Mouse (Mus musculus): ENCODE data around the gene Slc25a34. TPM values are rescaled to one million over a fixed set of nuclear protein-coding genes. Genes with fewer than 3 reads are reported as not detected.

Slc25a34 gene
- total RNA-seq, 2 experiments from 2014 or later = 14.7 to 14.8 TPM

DNA sequence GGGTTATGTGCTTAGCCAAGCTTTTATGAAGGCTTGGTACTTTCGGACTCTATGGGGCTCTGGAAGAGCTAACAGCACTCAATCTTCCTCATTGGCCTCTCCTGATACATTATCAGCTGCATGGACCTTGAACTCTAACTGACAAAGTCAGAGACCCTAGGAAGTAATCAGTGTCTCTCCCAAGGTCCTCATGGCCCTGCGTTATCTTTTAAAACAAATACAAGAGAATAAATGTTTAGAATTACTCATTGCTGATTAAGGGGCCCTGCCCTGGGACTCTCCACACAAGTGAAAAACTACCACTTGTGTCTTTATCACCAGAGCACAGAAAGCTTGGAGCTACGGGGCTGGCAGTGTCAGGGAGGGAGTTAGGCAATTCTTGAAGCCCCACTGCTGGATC lies 44.8 kb downstream of the Slc25a34 start:
- DNase-seq = no peak

DNA sequence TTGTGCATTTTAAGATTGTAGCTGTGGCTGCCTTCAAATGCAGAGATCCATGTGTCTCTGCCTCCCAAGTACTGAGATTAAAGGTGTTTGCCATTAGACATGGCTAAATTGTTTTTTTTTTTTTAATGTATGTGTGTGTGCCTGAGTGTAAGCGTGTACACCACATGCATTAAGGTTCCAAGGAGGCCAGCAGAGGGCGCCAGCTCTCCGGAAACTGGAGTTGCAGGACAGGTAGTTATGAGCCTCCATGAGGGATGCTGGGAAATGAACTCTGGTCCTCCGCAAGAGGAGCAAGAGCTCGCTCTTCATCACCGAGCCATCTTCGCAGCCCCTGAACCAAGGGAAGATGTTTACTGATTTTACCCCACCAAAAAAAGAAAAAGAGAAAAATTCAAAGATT lies 46.7 kb downstream of the Slc25a34 start:
- no peak for DNase-seq

DNA sequence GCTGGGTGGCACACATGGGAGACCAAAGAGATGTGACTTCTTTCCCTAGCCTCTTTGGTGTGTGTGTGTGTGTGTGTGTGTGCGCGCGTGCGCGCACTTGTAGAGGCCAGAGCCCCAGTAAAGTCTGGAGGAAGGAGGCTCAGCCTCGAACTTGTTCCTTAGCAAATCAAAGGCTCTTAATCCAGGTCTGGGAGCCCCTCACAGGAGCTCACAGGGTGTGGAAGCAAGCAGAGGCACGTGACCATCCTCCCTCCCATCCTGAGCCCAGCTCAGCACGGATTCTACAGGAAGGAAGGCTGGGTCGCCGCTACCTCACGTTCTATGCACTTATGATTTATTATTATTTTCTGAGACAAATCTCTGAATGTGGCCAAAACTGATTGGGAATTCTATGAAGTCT lies 47.2 kb downstream of the Slc25a34 start:
- no peak for DNase-seq

DNA sequence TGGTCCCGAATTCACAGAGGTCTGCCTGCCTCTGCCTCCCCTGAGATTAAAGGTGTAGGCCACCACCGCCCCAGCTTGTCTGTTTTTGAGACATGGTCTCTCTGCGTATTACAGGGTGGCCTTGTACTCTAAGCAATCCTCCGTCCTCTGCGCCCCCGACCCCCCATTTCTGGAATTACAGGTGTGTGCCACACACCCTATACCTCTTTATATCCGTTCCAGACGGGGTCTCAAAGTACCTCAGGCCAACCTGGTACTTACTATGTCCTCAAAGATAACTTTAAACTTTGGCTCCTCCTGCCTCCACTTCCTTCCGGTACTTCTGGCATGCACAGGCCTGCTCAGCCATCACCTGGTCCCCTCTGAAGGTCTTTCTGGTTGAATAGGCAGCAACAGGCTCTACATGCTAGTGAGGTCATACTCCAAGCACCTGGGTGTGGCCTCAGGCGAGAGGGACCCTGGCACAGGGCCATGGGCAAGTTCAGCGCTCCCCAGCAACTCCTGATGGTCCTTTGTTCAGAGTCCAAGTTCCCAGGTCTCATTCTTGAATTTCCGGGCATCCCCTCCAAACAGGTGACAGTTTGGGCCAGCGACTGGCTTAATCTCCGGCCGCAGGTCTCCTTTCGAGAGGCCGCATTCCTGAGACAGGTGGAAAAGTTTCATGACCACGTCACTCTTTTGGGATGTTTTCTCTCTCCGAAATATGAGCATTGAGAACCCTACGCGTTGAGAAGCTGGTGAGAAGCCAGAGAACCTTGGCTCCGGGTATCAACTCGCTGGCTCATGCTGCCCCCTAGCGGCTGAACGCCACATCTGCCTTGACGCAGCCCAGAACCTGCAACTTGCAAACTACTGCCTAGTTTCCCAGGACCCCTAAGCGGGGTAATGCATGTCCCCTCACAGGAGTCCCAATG lies 48.6 kb downstream of the Slc25a34 start:
- DNase-seq = peak; percentile 70

DNA sequence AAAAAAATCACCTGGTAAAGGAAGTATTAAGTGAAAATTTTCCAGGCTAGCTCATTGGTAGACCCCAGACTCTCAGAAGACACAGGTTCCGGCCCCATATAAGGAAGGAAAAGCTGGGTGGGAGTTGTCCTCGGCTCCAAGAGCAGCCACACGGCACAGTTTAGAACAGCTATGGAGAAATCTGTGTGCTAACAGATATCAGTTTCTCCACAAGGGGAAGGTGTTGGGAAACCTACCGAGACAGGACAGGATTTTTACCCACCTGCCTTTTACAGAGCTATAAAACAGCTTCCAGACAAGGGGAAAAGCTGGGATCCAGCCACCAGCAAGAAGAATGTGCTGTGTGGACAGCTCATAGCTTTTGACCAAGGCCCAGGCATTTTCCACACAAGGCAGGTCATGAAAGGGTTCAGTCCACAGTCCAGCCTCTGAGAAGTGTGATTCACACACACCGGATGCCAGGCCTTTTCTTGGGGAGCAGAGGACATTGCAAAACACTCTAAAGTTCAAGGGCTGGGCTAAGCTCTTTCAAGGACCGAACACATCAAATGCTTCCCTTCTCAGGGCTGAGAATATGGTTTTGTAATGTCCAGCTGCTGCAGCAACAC lies 50.2 kb downstream of the Slc25a34 start:
- DNase-seq = peak; percentile 35

DNA sequence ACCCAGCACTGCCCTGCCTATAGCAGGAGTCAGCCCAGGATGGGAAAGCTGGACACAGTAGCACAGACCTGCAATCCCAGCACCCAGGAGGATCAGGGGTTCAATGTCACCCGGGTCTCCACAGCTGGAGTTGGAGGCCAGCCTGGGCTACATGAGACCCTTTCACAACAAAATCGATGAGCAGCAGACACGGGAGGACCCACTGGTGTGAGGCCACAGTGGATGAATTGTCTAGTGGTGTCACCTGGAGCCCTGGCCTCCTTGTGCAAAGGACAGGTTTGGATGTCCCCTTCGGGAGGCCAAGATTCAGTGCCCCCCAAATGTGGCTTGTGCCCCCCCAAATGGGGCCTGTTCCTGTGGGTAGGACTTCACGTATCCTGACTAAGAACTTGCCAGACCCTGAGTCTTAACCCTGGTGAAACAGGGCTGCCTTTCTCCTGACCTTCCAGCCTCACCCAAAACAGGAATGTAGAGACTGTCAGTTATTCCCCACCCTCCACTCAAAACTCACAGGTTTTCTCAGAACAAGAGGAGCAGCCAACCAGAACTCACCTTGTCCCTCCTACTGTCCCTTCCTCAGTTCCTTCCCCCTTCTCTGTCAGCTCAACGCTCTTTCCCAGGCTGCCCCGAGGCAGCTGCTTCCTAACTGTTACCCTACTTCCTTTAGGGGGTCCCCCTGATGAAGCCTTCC lies 50.8 kb downstream of the Slc25a34 start:
- no peak for DNase-seq

DNA sequence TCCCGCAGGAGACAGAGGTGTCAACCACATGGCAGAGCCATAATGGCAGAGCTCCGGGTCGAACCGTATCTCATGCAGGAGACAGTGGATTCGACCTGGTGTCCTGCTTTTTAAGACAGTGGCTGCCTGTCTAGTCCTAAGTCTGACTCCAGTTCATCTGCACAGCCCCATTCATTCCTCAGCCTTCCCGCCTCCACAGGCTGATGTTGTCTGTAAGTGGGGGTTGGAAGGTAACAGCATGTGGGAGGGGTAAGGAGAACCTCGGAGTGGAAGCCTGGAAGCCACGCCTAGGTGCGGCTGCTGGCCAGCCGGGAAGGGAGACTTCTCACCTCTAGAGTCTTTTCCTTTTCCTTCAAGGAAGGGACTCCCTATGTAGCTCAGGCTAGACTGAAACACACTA lies 51.7 kb downstream of the Slc25a34 start:
- DNase-seq = no peak

DNA sequence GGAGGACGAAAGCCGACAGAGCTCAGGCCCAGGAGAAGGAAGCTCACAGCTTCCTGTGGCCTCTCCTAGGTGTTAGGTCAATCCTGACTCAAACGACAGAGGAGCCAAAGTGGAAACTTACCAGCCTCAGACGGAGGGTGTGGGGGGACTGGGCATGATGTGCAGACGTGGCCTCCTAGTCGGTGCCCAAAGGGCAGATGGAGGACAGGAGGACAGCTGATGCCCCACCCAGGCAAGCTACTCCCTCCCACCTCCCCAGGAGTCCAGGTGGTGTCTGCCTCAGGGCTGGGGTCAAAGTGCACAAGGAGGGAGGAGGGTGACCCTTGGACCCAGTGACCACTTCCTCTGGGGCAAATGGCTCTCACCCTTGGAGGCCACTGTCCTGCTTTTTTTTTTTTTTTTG lies 52.3 kb downstream of the Slc25a34 start:
- DNase-seq = no peak

DNA sequence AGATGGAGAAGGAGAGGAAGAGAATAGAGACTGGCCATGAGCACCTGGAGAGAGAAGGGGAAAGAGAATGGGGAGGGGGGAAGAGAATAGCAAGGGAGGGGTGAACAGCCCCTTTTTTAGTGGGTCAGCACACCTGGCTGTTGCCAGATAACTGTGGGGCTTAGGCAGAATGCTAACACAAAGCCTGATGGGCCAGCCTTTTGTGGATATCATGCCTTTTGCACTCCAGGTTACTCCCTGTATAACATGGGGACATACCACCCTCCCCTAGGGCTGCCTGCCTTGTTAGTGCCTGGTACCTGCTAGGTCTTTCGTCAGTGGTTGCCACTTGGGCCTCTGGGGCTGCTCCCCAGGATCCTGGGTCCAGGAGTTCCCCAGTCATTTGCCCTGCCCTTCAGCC lies 52.8 kb downstream of the Slc25a34 start:
- no peak for DNase-seq

DNA sequence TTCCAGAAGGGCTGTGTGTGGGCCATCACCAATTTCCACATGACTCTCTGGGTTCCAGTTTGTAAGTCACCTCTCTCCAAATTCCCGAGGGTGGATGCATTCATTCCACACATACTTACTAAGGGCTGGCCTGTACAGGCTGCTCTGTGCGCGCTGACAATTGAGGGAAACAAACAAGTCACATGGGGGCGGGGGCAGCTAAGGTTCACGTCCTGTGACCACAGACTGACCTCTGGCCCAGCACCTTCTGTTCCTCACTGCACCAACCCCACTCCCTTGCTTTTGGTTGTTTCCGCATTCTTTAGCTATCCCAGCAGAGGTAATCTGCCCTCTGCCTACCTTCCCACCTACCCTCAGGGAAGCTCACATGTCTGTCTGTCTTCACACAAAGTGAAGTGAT lies 53.6 kb downstream of the Slc25a34 start:
- DNase-seq = peak; percentile 46

DNA sequence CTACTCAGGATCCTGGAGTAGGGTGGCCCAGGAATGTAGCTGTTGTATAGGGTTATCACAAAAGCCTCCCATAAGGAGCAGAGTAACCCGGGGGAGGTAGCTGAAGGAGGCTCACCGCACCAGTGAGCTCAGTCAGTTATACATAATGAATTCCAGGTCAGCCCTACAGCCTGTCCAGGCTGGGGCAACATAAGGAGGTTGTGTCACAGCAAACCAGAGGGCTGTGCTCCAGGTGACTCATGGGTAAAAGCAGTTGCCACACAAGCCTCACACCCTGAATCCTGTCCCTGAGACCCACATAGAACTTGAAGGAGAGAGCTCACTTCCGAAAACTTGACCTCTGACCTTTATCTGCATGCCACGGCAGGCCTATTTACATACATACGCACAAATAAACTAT lies 54.7 kb downstream of the Slc25a34 start:
- no peak for DNase-seq

Other genes with a start within 250 kb of the Slc25a34 start
- gene Clcnka, start 225.1 kb downstream of the Slc25a34 start, total RNA-seq (2021) = under 1 TPM; 0.35 to 0.51 TPM
- not detected for gene Clcnkb, start 207.8 kb downstream of the Slc25a34 start, total RNA-seq (2021)
- 1,000 to 10,000 TPM in 1 of 2 experiments, 100 to 1,000 TPM in 1; 347 to 1,168 TPM for gene Hspb7, start 203.0 kb downstream of the Slc25a34 start, total RNA-seq (2021)
- gene Srarp, start 187.7 kb downstream of the Slc25a34 start, total RNA-seq (2021) = 1 to 10 TPM in 1 of 2 experiments, under 1 TPM in 1; 0.91 to 1.0 TPM
- gene Zbtb17, start 179.2 kb downstream of the Slc25a34 start, total RNA-seq (2021) = 10 to 100 TPM; 24.7 to 25.5 TPM
- 10 to 100 TPM; 18.6 to 19.9 TPM for gene Spen, start 85.2 kb downstream of the Slc25a34 start, total RNA-seq (2021)
- gene Fblim1, start 17.7 kb downstream of the Slc25a34 start, total RNA-seq (2021) = 1 to 10 TPM; 1.5 to 4.7 TPM
- 1 to 10 TPM; 1.2 to 2.3 TPM for gene Tmem82, start 5.2 kb downstream of the Slc25a34 start, total RNA-seq (2021)
- 10 to 100 TPM; 24.3 to 32.7 TPM for gene Plekhm2, start 41.1 kb upstream of the Slc25a34 start, total RNA-seq (2021)
- gene Rsc1a1, start 61.8 kb upstream of the Slc25a34 start, total RNA-seq (2021) = 1 to 10 TPM; 1.4 to 2.3 TPM
- 10 to 100 TPM; 34.4 to 42.4 TPM for gene Ddi2, start 99.6 kb upstream of the Slc25a34 start, total RNA-seq (2021)
- gene Agmat, start 122.9 kb upstream of the Slc25a34 start, total RNA-seq (2021) = under 1 TPM in 1 of 2 experiments, not detected in 1; 0.20 TPM
- 10 to 100 TPM; 10.1 to 12.0 TPM for gene Dnajc16, start 167.1 kb upstream of the Slc25a34 start, total RNA-seq (2021)
- gene Casp9, start 169.8 kb upstream of the Slc25a34 start, total RNA-seq (2021) = 1 to 10 TPM; 2.0 TPM
- not detected for gene Cela2a, start 202.3 kb upstream of the Slc25a34 start, total RNA-seq (2021)
- not detected for gene Ctrc, start 222.5 kb upstream of the Slc25a34 start, total RNA-seq (2021)